Mouse (Mus musculus) MEL (cell line): ENCODE results near the gene Sugp1. TPM values are rescaled to one million over a fixed set of nuclear protein-coding genes. Genes with fewer than 3 reads are reported as not detected.
A peak's percentile ranks its signal among the peaks of the same experiment; 100 is the strongest.

Experiments
- DNase-seq: peaks from one replicate; pipeline ENCODE4 v3.0.0; 2011; ENCODE audit warnings: low read depth, low spot score
- H3K27ac ChIP-seq: 2 replicates; pipeline ENCODE4 v1.5.1; 2012; ENCODE audit warnings: low read depth, mild to moderate bottlenecking, control low read depth, low read length, moderate library complexity; ENCODE audit not compliant: control insufficient read depth
- H3K27me3 ChIP-seq, 2 experiments: fragments of 150-350 bp in 1 of 2; sonication (generic) in 1 of 2; 2 replicates each; pipeline ENCODE4 v1.6.1; 2012; ENCODE audit warnings: low read length in 2 of 2, mild to moderate bottlenecking in 2 of 2, improper control_type of control experiment in 1 of 2, moderate library complexity in 1 of 2; ENCODE audit not compliant: insufficient read depth in 2 of 2, control insufficient read depth in 1 of 2
- H3K36me3 ChIP-seq, 2 experiments: 2 replicates each; pipeline ENCODE4 v1.6.1; 2012 to 2014; ENCODE audit warnings: low read length in 2 of 2, improper control_type of control experiment in 1 of 2, inconsistent platforms in 1 of 2, mild to moderate bottlenecking in 1 of 2; ENCODE audit not compliant: insufficient read depth in 2 of 2, control insufficient read depth in 1 of 2
- H3K4me1 ChIP-seq, 2 experiments: fragments of 150-350 bp in 1 of 2; sonication (generic) in 1 of 2; 2 replicates each; pipeline ENCODE4 v1.6.1; 2012; ENCODE audit warnings: low read length in 2 of 2, improper control_type of control experiment in 1 of 2, mild to moderate bottlenecking in 1 of 2; ENCODE audit not compliant: insufficient read depth in 2 of 2, control insufficient read depth in 1 of 2
- H3K4me3 ChIP-seq, 2 experiments: fragments of 150-350 bp in 1 of 2; sonication (generic) in 1 of 2; 2 replicates each; pipeline ENCODE4 v1.5.1; 2012; ENCODE audit warnings: low read depth in 2 of 2, low read length in 2 of 2, mild to moderate bottlenecking in 2 of 2, moderate library complexity in 2 of 2, control low read depth in 1 of 2, improper control_type of control experiment in 1 of 2; ENCODE audit not compliant: control insufficient read depth in 1 of 2, insufficient read depth in 1 of 2
- H3K79me2 ChIP-seq: 2 replicates; pipeline ENCODE4 v1.6.1; 2012; ENCODE audit warnings: mild to moderate bottlenecking, low read length, moderate library complexity; ENCODE audit not compliant: control insufficient read depth, poor library complexity, insufficient read depth
- H3K9ac ChIP-seq: 2 replicates; pipeline ENCODE4 v1.6.1; 2012; ENCODE audit warnings: low read depth, mild to moderate bottlenecking, control low read depth, low read length, moderate library complexity; ENCODE audit not compliant: control insufficient read depth, poor library complexity, severe bottlenecking
- H3K9me3 ChIP-seq: fragments of 150-350 bp; sonication (generic); replicated peaks from 2 replicates; pipeline ENCODE4 v1.6.1; 2012; ENCODE audit warnings: mild to moderate bottlenecking, low read length, improper control_type of control experiment, moderate library complexity; ENCODE audit not compliant: insufficient read depth
- BHLHE40 ChIP-seq: IDR thresholded peaks from 2 replicates; pipeline ENCODE4 v1.6.1; 2012; ENCODE audit warnings: low read depth, mild to moderate bottlenecking, inconsistent platforms, low read length, improper control_type of control experiment, borderline replicate concordance
- CTCF ChIP-seq, 3 experiments: IDR thresholded peaks in 2 of 3; conservative IDR thresholded peaks in 1 of 3; 2 replicates each; pipeline ENCODE4 v1.5.1; 2011 to 2012; ENCODE audit warnings: low read length in 3 of 3, low read depth in 2 of 3, mild to moderate bottlenecking in 2 of 3, improper control_type of control experiment in 1 of 3, inconsistent platforms in 1 of 3, mixed read lengths in 1 of 3, moderate library complexity in 1 of 3; ENCODE audit not compliant: control insufficient read depth in 1 of 3, insufficient read depth in 1 of 3, poor library complexity in 1 of 3, severe bottlenecking in 1 of 3
- E2F4 ChIP-seq: IDR thresholded peaks from 2 replicates; pipeline ENCODE4 v1.6.1; 2011; ENCODE audit warnings: low read depth, low read length, improper control_type of control experiment, borderline replicate concordance
- EP300 ChIP-seq, 2 experiments: IDR thresholded peaks; 2 replicates each; pipeline ENCODE4 v1.6.1; 2011; ENCODE audit warnings: improper control_type of control experiment in 2 of 2, low read length in 2 of 2, low read depth in 1 of 2, mild to moderate bottlenecking in 1 of 2
- GABPA ChIP-seq: IDR thresholded peaks from 2 replicates; pipeline ENCODE4 v1.6.1; 2012; ENCODE audit warnings: low read depth, mild to moderate bottlenecking, inconsistent platforms, low read length, improper control_type of control experiment, moderate library complexity
- GATA1 ChIP-seq: IDR thresholded peaks from 2 replicates; pipeline ENCODE4 v1.6.1; 2011; ENCODE audit warnings: low read depth, low read length, improper control_type of control experiment
- HCFC1 ChIP-seq: IDR thresholded peaks from 2 replicates; pipeline ENCODE4 v1.6.1; 2012; ENCODE audit warnings: low read depth, mild to moderate bottlenecking, inconsistent platforms, low read length, improper control_type of control experiment, moderate library complexity
- JUND ChIP-seq: IDR thresholded peaks from 2 replicates; pipeline ENCODE4 v1.6.1; 2011; ENCODE audit warnings: low read depth, mild to moderate bottlenecking, improper control_type of control experiment, low read length
- MAX ChIP-seq: IDR thresholded peaks from 2 replicates; pipeline ENCODE4 v1.6.1; 2011; ENCODE audit warnings: low read length, improper control_type of control experiment
- MEF2A ChIP-seq: IDR thresholded peaks from 2 replicates; pipeline ENCODE4 v1.6.1; 2014; ENCODE audit warnings: low read depth, mild to moderate bottlenecking, inconsistent platforms, low read length, improper control_type of control experiment; ENCODE audit not compliant: poor library complexity, insufficient replicate concordance, severe bottlenecking; ENCODE audit errors: extremely low read depth
- MXI1 ChIP-seq: IDR thresholded peaks from 2 replicates; pipeline ENCODE4 v1.6.1; 2011; ENCODE audit warnings: mild to moderate bottlenecking, low read depth, low read length, improper control_type of control experiment
- MYB ChIP-seq: IDR thresholded peaks from 2 replicates; pipeline ENCODE4 v1.6.1; 2011; ENCODE audit warnings: mild to moderate bottlenecking, low read depth, low read length, improper control_type of control experiment
- MYC ChIP-seq: IDR thresholded peaks from 2 replicates; pipeline ENCODE4 v1.6.1; 2011; ENCODE audit warnings: low read depth, mild to moderate bottlenecking, low read length, improper control_type of control experiment, moderate library complexity
- NELFE ChIP-seq: IDR thresholded peaks from 2 replicates; pipeline ENCODE4 v1.6.1; 2011; ENCODE audit warnings: low read depth, low read length, improper control_type of control experiment
- NRF1 ChIP-seq: IDR thresholded peaks from 2 replicates; pipeline ENCODE4 v1.6.1; 2014; ENCODE audit warnings: low read depth, mild to moderate bottlenecking, inconsistent platforms, low read length, improper control_type of control experiment, moderate library complexity; ENCODE audit not compliant: poor library complexity, insufficient read depth, severe bottlenecking
- RCOR1 ChIP-seq: IDR thresholded peaks from 2 replicates; pipeline ENCODE4 v1.6.1; 2012; ENCODE audit warnings: low read depth, mild to moderate bottlenecking, inconsistent platforms, low read length, improper control_type of control experiment
- SIN3A ChIP-seq: IDR thresholded peaks from 2 replicates; pipeline ENCODE4 v1.6.1; 2012; ENCODE audit warnings: low read length, improper control_type of control experiment, inconsistent platforms
- TAL1 ChIP-seq: IDR thresholded peaks from 2 replicates; pipeline ENCODE4 v1.6.1; 2012; ENCODE audit warnings: mild to moderate bottlenecking, inconsistent platforms, low read length, moderate library complexity, mixed read lengths
- TBP ChIP-seq: IDR thresholded peaks from 2 replicates; pipeline ENCODE4 v1.8.0; 2011; ENCODE audit warnings: low read depth, low read length, improper control_type of control experiment
- TCF12 ChIP-seq: IDR thresholded peaks from 2 replicates; pipeline ENCODE4 v1.6.1; 2014; ENCODE audit warnings: low read depth, mild to moderate bottlenecking, inconsistent platforms, low read length, improper control_type of control experiment, moderate library complexity
- UBTF ChIP-seq: IDR thresholded peaks from 2 replicates; pipeline ENCODE4 v1.6.1; 2012; ENCODE audit warnings: low read depth, mild to moderate bottlenecking, inconsistent platforms, low read length, improper control_type of control experiment, moderate library complexity, borderline replicate concordance; ENCODE audit not compliant: insufficient read depth
- USF2 ChIP-seq, 2 experiments: IDR thresholded peaks; 2 replicates each; pipeline ENCODE4 v1.6.1; 2011 to 2012; ENCODE audit warnings: improper control_type of control experiment in 2 of 2, low read length in 2 of 2, borderline replicate concordance in 1 of 2, inconsistent platforms in 1 of 2, low read depth in 1 of 2, mild to moderate bottlenecking in 1 of 2; ENCODE audit not compliant: insufficient read depth in 1 of 2
- ZC3H11A ChIP-seq: IDR thresholded peaks from 2 replicates; pipeline ENCODE4 v1.6.1; 2012; ENCODE audit warnings: low read depth, mild to moderate bottlenecking, inconsistent platforms, low read length, improper control_type of control experiment
- ZKSCAN1 ChIP-seq: IDR thresholded peaks from 2 replicates; pipeline ENCODE4 v1.6.1; 2012; ENCODE audit warnings: low read depth, mild to moderate bottlenecking, inconsistent platforms, low read length, improper control_type of control experiment, moderate library complexity
- polyA plus RNA-seq, 2 experiments: library from polyadenylated mRNA; stranded (reverse) in 1 of 2; unstranded in 1 of 2; fragments of >175 nt in 1 of 2; fragments of >200 nt in 1 of 2; gene quantifications; 2 replicates each; pipeline versions ENCODE4 v1.2.1 to v1.2.4; 2012; ENCODE audit warnings: low replicate concordance in 2 of 2, low read depth in 1 of 2; ENCODE audit not compliant: insufficient read length in 2 of 2, insufficient read depth in 1 of 2, missing spikeins in 1 of 2
- total RNA-seq: library from RNA; depleted of rRNA; stranded (reverse); fragments of 300-350 nt; gene quantifications from 2 replicates; pipeline ENCODE4 v1.2.3, GENCODE M21; 2012

Gene Sugp1
- total and polyA plus RNA-seq, 3 experiments = 29.9 to 45.5 TPM; not detected in 1

DNA sequence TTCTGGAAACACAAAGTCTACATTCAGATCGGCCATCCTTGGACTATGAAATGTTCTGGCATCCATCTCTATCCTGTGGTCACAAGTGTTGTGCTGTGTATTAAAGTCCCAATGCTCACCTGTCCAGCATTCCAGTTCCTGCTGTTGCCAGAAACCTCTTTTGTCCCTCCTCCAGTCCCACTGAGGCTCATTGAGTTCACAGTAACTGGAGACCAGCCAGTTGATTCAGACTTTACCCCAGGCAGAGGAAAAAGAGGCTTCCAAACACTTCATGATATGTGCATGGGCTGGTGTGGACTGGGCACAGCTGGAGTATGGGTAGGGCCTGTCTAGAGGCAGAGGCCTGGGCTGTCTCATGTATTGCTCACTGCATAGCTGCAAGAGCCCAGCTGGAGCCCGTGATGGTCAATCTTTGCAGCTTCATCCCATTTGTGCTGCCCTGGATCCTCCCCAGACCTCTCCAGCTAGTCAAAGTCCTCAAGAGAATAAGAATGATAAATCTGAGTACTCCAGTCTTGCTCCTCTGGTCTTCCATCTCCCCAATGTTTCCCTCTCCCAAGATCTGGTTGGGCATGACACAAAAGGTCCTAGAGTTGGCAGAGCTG lies 29.3 kb downstream of the Sugp1 start:
- no peaks in the 10 kb centered on the region for H3K79me2 ChIP-seq
- no peak for DNase-seq
- H3K4me1 ChIP-seq = peaks cover 4 to 20% of the 10 kb centered on the region in 2 experiments
- TF ChIP-seq TBP = no peak
- TF ChIP-seq JUND = no peak
- TF ChIP-seq BHLHE40 = no peak
- no peak for TF ChIP-seq CTCF (IDR thresholded peaks at IDR 0.05 in 2 of 3, conservative IDR thresholded peaks at IDR 0.05 in 1 of 3; ENCODE audit: control insufficient read depth in 1 of 3, insufficient read depth in 1 of 3, low read depth in 2 of 3, low read length in 3 of 3, poor library complexity in 1 of 3, severe bottlenecking in 1 of 3)
- TF ChIP-seq GATA1 = no peak
- TF ChIP-seq ZKSCAN1 = no peak
- H3K27me3 ChIP-seq = no peaks in the 10 kb centered on the region
- H3K36me3 ChIP-seq = peaks cover 0 to 13% of the 10 kb centered on the region in 2 experiments
- no peaks in the 10 kb centered on the region for H3K9me3 ChIP-seq
- H3K4me3 ChIP-seq = no peak overlapping the region
- H3K27ac ChIP-seq = no peak overlapping the region
- no peak overlapping the region for H3K9ac ChIP-seq

DNA sequence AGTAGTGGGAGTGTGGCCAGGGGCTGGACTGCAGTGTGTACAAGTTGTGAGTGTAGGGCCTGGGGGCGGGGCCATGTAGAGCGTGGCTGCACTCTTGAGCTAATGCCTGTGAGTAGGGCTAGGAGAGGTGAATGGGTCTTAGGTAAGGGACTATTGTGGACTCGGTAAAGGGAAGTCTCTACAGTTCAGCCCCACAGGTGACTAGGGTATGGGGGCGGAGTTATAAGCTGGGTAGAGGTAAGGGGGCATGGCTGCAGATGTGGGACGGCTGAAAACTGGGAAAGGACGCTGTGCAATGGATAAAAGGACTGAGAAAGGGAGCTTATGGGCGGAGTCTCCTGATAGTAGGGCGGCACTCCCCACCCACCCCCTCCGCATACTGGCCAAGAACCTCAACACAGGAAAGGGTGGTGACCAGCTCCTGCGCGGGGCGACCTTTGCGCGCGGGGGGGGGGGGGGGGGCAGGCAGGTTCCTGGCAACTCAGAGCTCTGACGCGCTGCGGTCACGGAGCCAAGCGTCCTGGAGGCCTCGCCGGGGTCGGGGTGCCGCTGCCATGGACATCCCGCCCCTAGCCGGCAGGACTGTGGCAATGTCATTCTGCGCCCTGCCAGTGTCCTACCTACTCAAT lies 29.9 kb downstream of the Sugp1 start, which contains the start of gene Tm6sf2:
Tm6sf2 (plus strand) TSS at position 484 of the 629 bp plus-strand sequence.
- peaks cover 0 to 13% of the 10 kb centered on the region in 2 experiments for H3K36me3 ChIP-seq
- H3K27ac ChIP-seq = peak within 1 kb of the TSS; percentile 15; the same call in 1 of the 2 replicates
- peak; percentile 14 for DNase-seq
- no peak within 1 kb of the TSS for H3K9ac ChIP-seq
- H3K79me2 ChIP-seq = no peaks in the 10 kb centered on the region
- H3K9me3 ChIP-seq = no peaks in the 10 kb centered on the region
- peaks cover 4 to 20% of the 10 kb centered on the region in 2 experiments for H3K4me1 ChIP-seq
- TF ChIP-seq MEF2A = no peak
- TF ChIP-seq BHLHE40 = no peak
- no peak for TF ChIP-seq E2F4
- TF ChIP-seq MAX = no peak
- no peak for TF ChIP-seq MYC
- no peak for TF ChIP-seq NELFE
- no peak for TF ChIP-seq NRF1
- no peak for TF ChIP-seq GABPA
- H3K27me3 ChIP-seq = no peaks in the 10 kb centered on the region
- no peak within 1 kb of the TSS for H3K4me3 ChIP-seq

DNA sequence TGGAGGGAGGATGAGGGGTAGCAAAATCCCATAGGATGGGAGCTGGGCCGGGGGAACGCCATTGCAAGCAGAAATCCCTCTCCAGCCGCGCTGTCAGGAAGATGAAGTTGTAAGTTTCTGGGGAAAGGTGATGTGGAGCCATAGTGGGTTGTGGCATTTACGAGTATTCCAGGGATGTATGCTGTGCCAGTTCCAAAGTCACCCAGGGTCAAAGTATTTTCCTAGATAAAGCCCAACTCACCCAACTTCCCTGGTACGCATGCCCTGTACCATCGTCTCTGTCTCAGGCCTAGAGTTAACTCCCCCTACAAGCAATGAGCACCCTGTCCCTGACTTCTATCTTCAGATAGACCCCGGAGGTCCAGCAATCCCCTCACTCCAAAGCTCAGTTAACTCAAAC lies 30.5 kb downstream of the Sugp1 start:
- peak overlapping the region; percentile 15; the same call in 1 of the 2 replicates for H3K27ac ChIP-seq
- no peaks in the 10 kb centered on the region for H3K27me3 ChIP-seq
- no peaks in the 10 kb centered on the region for H3K9me3 ChIP-seq
- H3K79me2 ChIP-seq = no peaks in the 10 kb centered on the region
- peaks cover 0 to 13% of the 10 kb centered on the region in 2 experiments; a peak in 3 of 4 replicates for H3K36me3 ChIP-seq
- DNase-seq = peak; percentile 8
- peaks cover 4 to 20% of the 10 kb centered on the region in 2 experiments for H3K4me1 ChIP-seq
- no peak overlapping the region for H3K4me3 ChIP-seq
- H3K9ac ChIP-seq = no peak overlapping the region
- no peak for TF ChIP-seq TCF12
- TF ChIP-seq MXI1 = no peak
- TF ChIP-seq SIN3A = no peak
- no peak for TF ChIP-seq HCFC1
- no peak for TF ChIP-seq MYB
- no peak for TF ChIP-seq TAL1
- no peak for TF ChIP-seq ZC3H11A
- TF ChIP-seq NELFE = no peak
- TF ChIP-seq MAX = no peak
- TF ChIP-seq EP300 (IDR thresholded peaks at IDR 0.05; ENCODE audit: low read depth in 1 of 2, low read length in 2 of 2) = no peak
- no peak for TF ChIP-seq USF2 (IDR thresholded peaks at IDR 0.05; ENCODE audit: borderline replicate concordance in 1 of 2, insufficient read depth in 1 of 2, low read depth in 1 of 2, low read length in 2 of 2)
- no peak for TF ChIP-seq UBTF
- no peak for TF ChIP-seq RCOR1
